Mouse (Mus musculus) stomach, postnatal 0 days (tissue): ENCODE results near the gene Gfod2. TPM values are rescaled to one million over a fixed set of nuclear protein-coding genes. Genes with fewer than 3 reads are reported as not detected.

Source experiments
- ATAC-seq: fragments of 200-750 bp; cut with Nextera tagmentation; 2 replicates; pipeline ENCODE4 v1.8.0; 2017; ENCODE audit not compliant: low FRiP score, low TSS enrichment
- DNase-seq: peaks from one replicate; pipeline ENCODE4 v3.0.0-alpha.2; 2016; ENCODE audit warnings: low spot score
- H3K27ac ChIP-seq: fragments of 300-500 bp; sonication (generic); replicated peaks from 2 replicates; pipeline ENCODE4 v1.5.1; 2014; ENCODE audit warnings: mild to moderate bottlenecking, control low read depth
- H3K27me3 ChIP-seq: fragments of 300-500 bp; sonication (generic); 2 replicates; pipeline ENCODE4 v1.6.1; 2014; ENCODE audit warnings: low read length; ENCODE audit not compliant: control insufficient read depth, insufficient read depth
- H3K36me3 ChIP-seq: fragments of 300-500 bp; sonication (generic); 2 replicates; pipeline ENCODE4 v1.6.1; 2014; ENCODE audit warnings: low read length, mixed read lengths; ENCODE audit not compliant: control insufficient read depth, insufficient read depth
- H3K4me1 ChIP-seq: fragments of 300-500 bp; sonication (generic); replicated peaks from 2 replicates; pipeline ENCODE4 v1.6.1; 2014; ENCODE audit warnings: antibody characterized with exemption; ENCODE audit not compliant: control insufficient read depth, insufficient read depth
- H3K4me2 ChIP-seq: fragments of 300-500 bp; sonication (generic); replicated peaks from 2 replicates; pipeline ENCODE4 v1.6.1; 2014; ENCODE audit warnings: low read depth, mild to moderate bottlenecking, control low read depth, moderate library complexity
- H3K4me3 ChIP-seq: fragments of 300-500 bp; sonication (generic); 2 replicates; pipeline ENCODE4 v1.5.1; 2014; ENCODE audit warnings: low read depth, low read length, control low read depth
- H3K9ac ChIP-seq: fragments of 300-500 bp; sonication (generic); 2 replicates; pipeline ENCODE4 v1.6.1; 2014; ENCODE audit warnings: mild to moderate bottlenecking, low read length, control low read depth, mixed read lengths
- H3K9me3 ChIP-seq: fragments of 300-500 bp; sonication (generic); 2 replicates; pipeline ENCODE4 v1.6.1; 2016; ENCODE audit warnings: low read length; ENCODE audit not compliant: control insufficient read depth
- CTCF ChIP-seq: IDR thresholded peaks from 2 replicates; pipeline ENCODE4 v1.5.1; 2016; ENCODE audit warnings: antibody characterized with exemption, low read depth, mild to moderate bottlenecking, moderate library complexity
- EP300 ChIP-seq: optimal IDR thresholded peaks from 2 replicates; pipeline ENCODE3; 2016; ENCODE audit warnings: antibody characterized with exemption
- WGBS: fragments of 180-500 bp; shearing (Covaris S2); extraction: QIAGEN DNeasy Blood & Tissue Kit; methylation state at CpG from one replicate; pipeline ENCODE4 v1.1.7; 2014; 5-methylcytosine and 5-hydroxymethylcytosine counted together
- polyA plus RNA-seq: library from polyadenylated mRNA; unstranded; fragments of >200 nt; fragmentation: Nextera tagmentation; extraction: Ambion mirVana; gene quantifications from 2 replicates; pipeline ENCODE4 v1.2.1, GENCODE M21; 2015

Gene Gfod2
- polyA plus RNA-seq, 1 experiment from 2014 or later: 14.5 TPM

GRCm38 (mm10) chr8:105689256-105689982, 69.0 kb downstream of the Gfod2 start:
- H3K36me3 ChIP-seq: no peaks in the 10 kb centered on the region
- TF ChIP-seq CTCF: no peak
- no peak for TF ChIP-seq EP300
- no peaks in the 10 kb centered on the region for H3K9me3 ChIP-seq
- H3K4me1 ChIP-seq: no peaks in the 10 kb centered on the region; the same call in 1 of the 2 replicates
- no peak overlapping the region for H3K4me2 ChIP-seq
- DNase-seq (no peak), ATAC-seq (no peak)
- no peak overlapping the region for H3K4me3 ChIP-seq
- H3K27me3 ChIP-seq: no peaks in the 10 kb centered on the region
- WGBS: 61% methylated on average over 35 of the region's 35 CpGs
- H3K27ac ChIP-seq: no peak overlapping the region
- no peak overlapping the region for H3K9ac ChIP-seq

- Histone ChIP-seq H3K9me3 (no peaks in the 10 kb centered on the region), H3K27ac (no peak overlapping the region), H3K27me3 (no peaks in the 10 kb centered on the region), H3K9ac (no peak overlapping the region), H3K4me2 (no peak overlapping the region), H3K36me3 (no peaks in the 10 kb centered on the region), H3K4me1 (no peaks in the 10 kb centered on the region), H3K4me3 (no peak overlapping the region)
- DNase-seq (peak; percentile 34), ATAC-seq (0 out of 2 replicates have a peak, but pooled peaks have one; percentile 28)
- no peak for TF ChIP-seq EP300
- no peak for TF ChIP-seq CTCF
- WGBS: 55% methylated on average over 14 of the region's 14 CpGs
Measured at GRCm38 (mm10) chr8:105688242-105688752, 70.2 kb downstream of the Gfod2 start.

- Histone ChIP-seq H3K4me3 (no peak overlapping the region), H3K36me3 (peaks cover 5% of the 10 kb centered on the region; the same call in 1 of the 2 replicates), H3K4me2 (no peak overlapping the region), H3K9me3 (no peaks in the 10 kb centered on the region), H3K4me1 (no peaks in the 10 kb centered on the region), H3K9ac (no peak overlapping the region), H3K27ac (no peak overlapping the region), H3K27me3 (no peaks in the 10 kb centered on the region)
- WGBS: 59% methylated on average over 8 of the region's 8 CpGs
- ATAC-seq (no peak), DNase-seq (no peak)
- TF ChIP-seq CTCF: no peak
- no peak for TF ChIP-seq EP300
Measured at GRCm38 (mm10) chr8:105687512-105687911, 71.0 kb downstream of the Gfod2 start.

GRCm38 (mm10) chr8:105686551-105686950, 71.9 kb downstream of the Gfod2 start:
- Histone ChIP-seq H3K27ac (no peak overlapping the region), H3K9me3 (no peaks in the 10 kb centered on the region), H3K4me1 (no peaks in the 10 kb centered on the region), H3K27me3 (no peaks in the 10 kb centered on the region), H3K36me3 (peaks cover 5% of the 10 kb centered on the region; the same call in 1 of the 2 replicates), H3K9ac (no peak overlapping the region), H3K4me3 (no peak overlapping the region), H3K4me2 (no peak overlapping the region)
- ATAC-seq: no peak
- TF ChIP-seq EP300 (no peak), CTCF (no peak)
- no peak for DNase-seq
- WGBS: 58% methylated on average over 6 of the region's 6 CpGs

GRCm38 (mm10) chr8:105685796-105686308, 72.6 kb downstream of the Gfod2 start, which contains the start of gene Carmil2:
TSS of gene Carmil2 (plus strand) at chr8:105686274.
- no peaks in the 10 kb centered on the region for H3K4me1 ChIP-seq
- DNase-seq (peak; percentile 71), ATAC-seq (peak; percentile 47)
- no peaks in the 10 kb centered on the region for H3K27me3 ChIP-seq
- H3K36me3 ChIP-seq: peaks cover 9% of the 10 kb centered on the region
- WGBS: 7% methylated on average over 26 of the region's 26 CpGs
- H3K9me3 ChIP-seq: no peaks in the 10 kb centered on the region
- H3K4me3 ChIP-seq: 0 out of 2 replicates have a peak within 1 kb of the TSS, but pooled peaks have one; percentile 8
- TF ChIP-seq CTCF (peak; percentile 85), EP300 (no peak)
- no peak within 1 kb of the TSS for H3K9ac ChIP-seq
- peak within 1 kb of the TSS; percentile 42 for H3K4me2 ChIP-seq
- no peak within 1 kb of the TSS for H3K27ac ChIP-seq

GRCm38 (mm10) chr8:105685325-105685724, 73.1 kb downstream of the Gfod2 start:
- Histone ChIP-seq H3K4me3 (no peak overlapping the region), H3K4me1 (no peaks in the 10 kb centered on the region), H3K9ac (no peak overlapping the region), H3K27me3 (no peaks in the 10 kb centered on the region), H3K4me2 (no peak overlapping the region), H3K9me3 (no peaks in the 10 kb centered on the region), H3K27ac (no peak overlapping the region), H3K36me3 (peaks cover 14% of the 10 kb centered on the region)
- no peak for ATAC-seq
- DNase-seq: no peak
- WGBS: 79% methylated on average over 7 of the region's 7 CpGs
- TF ChIP-seq EP300: no peak
- no peak for TF ChIP-seq CTCF
